Mouse (Mus musculus) mature B cell (primary cell): ENCODE results near the gene Plpp7.

Experiments used
- in situ Hi-C: fragments of 300-500 bp; cut with MboI; formaldehyde crosslinking; loops from 2 replicates; pipeline ENCODE4 v1.14.3; 2019

Gene Plpp7

DNA sequence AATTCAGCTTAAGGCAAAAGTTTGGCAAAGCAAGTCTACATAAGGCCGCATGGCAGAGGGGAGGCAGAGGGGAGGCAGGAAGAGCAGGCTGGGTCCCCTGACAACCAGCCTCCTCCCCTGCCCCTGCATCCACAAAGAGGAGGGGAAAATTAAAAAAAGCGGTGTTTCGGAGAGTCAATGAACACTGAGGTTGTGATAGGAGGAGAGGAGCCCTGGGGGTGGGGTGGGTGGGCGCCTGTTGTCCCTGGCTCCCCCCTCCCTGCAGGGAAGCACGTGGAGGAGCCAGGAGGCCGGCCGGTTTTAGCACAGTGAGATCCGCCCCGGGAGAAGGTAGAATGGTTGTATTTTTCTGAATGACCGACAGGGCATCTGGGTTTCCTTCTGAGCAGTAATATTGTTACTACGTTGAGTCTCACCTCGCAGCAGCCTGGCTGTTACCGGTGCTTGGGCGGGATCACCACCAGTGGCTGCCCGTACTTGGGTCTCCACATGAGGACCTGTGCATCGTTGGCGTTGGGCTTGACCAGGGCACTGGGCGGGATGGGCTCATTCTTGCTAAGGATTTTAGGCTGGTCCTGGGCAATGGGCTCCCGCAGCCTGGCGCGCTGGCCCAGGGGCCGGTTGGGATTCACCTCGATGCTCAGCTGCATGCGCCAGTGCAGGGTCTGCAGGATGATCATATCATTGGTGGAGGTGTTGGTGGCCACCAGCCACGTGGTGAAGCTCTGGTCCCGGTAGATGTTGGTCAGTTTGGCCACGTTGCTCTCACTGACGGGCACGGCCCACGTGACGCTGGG lies 26.3 kb upstream of the Plpp7 start:
- in situ Hi-C loops: no loop called here

DNA sequence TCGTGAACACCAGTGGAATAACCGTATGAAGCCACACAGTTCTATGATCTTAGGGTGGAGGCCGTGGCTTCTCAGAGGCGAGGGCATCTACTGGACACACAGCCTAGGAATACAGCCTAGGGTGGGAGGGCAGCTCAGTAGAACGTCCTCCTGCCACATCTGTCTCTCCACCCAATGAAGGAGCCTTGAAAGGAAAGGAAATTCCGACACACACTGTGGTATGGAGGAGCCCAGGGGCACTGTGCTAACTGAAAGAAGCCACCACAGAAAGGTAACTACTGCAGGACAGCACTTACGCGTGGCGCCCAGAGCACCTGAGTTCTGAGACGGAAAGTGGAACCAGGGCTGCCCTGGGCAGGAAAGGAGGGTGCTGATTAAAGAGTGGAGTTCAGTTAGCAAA lies 24.6 kb upstream of the Plpp7 start:
- in situ Hi-C loops: no loop called here

DNA sequence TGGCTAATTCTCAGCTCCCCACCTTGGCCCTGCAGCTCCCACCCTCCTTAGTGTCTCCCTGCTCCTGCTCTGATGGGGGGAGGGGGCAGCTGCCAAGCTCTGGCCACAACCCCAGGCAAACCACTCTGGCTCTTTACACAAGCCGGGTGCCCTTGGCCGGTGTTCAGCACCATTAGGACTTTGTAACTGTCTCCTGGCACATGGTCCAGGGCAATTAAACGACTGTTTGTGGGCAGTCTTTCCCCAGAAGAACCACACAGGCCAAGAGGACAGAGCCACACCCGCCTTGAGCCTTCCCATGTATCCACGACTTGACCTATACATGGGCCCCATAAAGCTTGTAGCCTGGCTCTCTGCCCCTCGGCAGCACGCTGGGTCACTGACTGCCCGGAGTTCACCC lies 20.9 kb upstream of the Plpp7 start:
- in situ Hi-C loops: no loop called here

DNA sequence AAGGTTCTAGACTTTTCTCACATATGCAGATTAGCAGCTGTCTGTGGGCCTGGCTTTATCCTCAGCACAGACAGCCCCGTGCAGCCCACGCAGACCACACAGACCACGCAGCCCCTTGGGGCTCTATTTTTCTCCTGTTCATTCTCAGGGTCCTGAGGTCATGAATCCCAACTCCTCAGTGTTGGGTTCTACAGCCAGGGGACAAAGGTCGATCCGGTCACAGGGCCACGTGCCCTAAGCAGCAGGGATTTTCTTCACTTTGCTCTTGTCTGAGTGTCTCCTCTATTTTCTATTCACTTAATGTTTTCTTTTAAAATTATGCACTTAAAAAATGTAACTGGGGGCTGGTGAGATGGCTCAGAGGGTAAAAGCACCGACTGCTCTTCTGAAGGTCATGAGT lies 20.0 kb upstream of the Plpp7 start:
- in situ Hi-C loops: no loop called here

DNA sequence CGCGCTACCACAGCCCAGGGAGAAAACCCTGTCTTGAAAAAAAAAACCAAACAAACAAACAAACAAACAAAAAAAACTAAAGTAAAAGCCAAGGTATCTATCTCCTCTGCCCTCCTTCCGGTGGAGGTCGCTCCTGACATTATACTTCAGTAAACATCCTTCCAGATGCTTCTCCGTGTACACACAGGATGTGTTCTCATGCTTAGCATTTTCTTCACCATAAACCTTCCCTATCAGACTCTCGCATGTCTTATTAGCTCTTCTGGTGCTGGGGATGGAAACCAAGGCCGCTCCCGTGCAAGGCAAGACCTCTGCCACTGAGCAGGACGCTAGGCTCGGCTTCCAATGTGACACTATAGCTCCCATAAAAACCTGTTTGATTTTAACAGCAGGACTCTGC lies 17.6 kb upstream of the Plpp7 start:
- in situ Hi-C loops: no loop called here

DNA sequence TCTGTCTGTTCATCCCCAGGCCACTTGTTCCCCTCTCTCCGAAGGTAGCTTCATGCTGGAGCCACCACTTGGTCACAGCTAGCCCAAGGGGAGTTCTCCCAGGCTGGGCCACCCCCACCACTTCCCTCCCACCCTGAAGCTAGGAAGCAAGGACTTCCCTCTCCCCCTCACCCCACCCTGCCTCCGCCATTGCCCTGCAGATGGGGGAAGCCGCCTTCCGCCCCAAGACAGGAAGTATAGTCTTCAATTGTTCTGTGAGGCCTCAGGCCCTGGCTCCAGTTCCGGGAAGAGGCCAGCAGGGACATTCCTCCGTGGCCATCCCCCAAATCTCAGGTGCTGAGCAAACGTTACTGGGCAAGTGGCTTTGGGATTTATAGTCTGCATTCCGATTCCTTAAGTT lies 16.8 kb upstream of the Plpp7 start:
- in situ Hi-C loops: no loop called here

DNA sequence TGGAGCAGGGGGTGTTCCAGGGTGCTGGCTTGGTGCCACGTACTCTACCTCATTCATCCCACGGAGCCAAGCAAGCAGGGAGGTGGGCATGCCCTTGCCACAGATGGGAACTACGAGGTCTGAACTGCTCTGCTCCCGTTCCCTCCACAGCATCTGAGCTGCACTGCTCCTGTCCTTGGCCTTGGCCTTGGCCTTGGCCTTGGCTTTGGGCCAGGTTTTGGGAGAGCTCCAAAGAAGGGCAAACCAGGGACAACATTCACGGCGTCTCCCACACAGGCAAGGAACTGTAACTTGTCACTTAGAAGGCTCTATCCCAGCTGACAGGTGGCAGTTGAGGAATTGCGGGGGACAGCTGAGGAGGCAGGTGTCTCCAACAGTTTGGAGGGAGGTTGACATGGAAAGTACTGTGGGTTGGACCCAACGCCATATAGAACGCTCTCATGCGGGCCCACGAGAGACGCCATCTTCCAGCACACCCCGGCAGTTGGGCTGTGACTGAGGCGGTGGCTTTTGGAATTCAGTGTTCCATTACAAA lies 16.1 kb upstream of the Plpp7 start:
- in situ Hi-C loops: no loop called here

DNA sequence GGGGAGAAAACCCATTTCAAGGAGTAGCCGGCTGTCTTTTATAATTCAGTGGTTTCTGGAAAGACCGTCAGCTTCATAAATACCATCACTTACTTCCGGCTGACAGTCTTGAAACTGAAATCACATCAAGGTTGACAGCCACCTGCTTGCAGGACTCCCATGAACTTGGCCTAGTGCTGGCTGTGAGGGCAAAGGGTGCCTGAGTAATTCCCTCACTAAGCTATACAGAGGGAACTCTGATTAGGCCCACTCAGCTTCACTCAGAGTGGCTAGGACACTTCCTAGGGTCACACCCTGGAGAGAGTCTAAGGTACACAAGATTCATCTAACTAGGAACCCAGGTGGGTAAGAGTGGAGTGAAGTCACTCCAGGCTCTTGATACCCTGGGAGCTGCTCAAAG lies 14.6 kb upstream of the Plpp7 start:
- in situ Hi-C loops: no loop called here

DNA sequence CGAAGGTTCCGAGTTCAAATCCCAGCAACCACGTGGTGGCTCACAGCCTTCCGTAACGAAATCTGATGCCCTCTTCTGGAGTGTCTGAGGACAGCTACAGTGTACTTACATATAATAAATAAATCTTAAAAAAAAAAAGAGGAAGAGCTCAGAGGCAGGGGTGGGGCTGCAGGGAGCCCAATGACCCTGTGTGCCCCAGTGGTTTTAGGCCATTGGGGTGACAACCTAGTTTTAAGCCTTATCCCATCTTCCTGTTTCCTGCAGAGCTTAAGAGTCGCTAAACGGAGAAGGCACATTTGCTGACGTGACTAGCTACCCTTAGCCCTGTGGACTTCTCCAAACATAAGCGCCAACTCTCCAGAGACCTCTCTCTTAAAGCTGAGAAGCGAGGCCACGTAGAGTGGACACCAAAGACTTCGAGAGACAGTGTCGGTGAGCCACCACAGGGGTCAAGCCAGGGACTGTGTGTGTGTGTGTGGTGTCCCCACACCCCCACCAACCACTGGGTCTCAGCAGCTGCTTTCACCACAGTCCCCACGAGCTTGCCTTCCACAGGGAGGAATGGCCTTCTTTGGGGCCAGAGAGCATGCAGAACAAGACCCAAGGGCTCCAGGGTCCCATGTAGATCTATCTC lies 13.9 kb upstream of the Plpp7 start:
- in situ Hi-C loops: no loop called here

DNA sequence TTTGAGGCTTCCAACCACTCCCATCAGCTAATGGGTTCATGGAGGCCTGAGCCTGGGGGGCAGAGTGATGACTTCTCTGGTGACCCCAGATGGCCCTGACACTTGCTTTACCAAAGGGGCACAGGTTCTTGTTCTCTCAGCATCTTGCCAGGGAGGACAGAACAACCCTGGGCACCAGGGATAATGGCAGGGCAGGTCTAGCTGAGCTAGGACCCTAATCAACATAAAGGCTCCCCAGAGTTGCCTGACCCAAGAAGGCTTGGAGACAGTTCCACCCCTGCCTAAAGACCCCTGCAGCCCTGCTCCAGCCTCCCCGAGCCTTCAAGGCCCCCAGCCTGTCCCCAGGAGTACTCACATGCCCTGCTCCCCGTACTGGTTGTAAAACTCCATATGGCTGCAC lies 13.1 kb upstream of the Plpp7 start:
- in situ Hi-C loops: no loop called here

DNA sequence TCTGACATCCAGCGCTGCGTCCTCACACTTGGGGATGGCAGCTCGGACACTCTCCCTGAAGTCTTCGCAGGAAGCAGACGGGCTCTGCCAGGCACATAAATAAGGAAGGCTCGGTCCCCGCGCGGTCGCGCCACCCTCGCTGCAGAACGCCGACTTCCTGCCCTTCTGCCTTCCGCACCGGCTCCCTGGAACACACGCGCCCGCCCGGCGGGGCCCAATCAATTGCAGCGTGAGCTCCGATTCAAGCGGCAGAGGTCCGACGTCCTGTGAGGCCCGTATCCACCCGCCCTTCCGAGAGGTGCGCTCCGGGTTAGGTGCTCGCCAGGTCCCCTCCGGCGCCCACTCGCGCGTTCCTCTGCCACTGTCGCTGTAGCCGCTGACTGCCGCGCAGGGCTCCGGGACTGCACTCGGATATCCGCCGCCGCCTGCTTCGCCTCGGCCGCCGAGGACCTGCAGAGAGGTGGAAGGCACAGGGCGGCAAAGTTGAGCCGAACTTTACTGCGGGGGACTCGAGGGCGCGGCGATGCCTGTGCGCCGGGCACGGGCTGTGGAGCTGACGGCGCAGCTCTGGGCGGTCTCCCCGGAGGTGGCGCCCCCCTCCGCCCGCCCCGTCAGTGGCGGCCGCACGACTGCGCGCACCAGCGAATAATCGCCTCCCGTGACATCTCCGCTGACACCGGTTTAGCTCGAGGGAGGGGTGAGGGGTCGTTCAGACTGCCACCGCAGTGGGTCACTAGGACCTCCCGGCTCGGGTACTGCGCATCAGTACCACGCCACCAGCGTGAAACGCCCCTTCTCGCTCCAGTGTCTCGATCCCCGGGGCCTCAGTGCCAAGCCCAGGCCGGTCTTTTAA lies 11.9 kb upstream of the Plpp7 start:
- in situ Hi-C loops: no loop called here

DNA sequence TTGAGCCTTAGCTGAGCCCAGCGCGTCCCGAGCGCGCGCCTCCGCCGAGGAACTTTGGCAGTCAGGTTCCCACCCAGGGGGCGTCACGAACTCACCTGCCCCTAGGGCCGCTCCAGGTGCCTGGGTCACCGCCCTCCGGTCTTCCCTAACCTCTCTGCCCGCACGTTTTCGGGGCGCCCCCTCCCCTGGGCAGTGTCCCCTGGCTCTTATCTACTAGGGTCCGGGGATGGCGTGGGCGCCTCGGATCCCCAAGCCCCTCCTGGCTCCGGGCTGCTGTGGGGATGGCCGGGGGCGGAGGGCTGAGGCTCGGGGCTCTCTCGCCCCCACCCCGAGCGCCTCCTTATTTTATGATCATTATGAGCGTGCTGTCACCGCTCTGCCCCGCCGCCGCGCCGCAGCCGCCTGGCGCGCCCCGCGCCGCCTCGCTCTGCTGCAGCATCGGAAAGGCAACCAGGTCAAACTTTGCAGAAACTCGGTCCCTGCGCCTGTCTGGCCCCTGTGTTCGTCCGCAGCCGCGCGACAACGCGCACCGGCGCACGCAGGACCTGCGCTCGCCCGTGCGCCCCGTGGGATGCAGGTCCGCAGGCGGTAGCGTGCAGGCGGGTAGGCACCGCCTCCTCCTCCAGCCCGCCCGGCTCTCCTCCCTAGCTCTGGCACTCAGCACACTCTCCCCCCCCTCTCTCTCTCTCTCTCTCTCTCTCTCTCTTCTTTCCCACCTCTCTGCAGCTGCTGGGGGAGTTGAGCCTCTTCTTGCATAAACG lies 11.0 kb upstream of the Plpp7 start, which contains the start of gene Fam78a:
Fam78a (minus strand) TSS at position 747 of the 761 bp plus-strand sequence.
- in situ Hi-C loops: no loop called here

DNA sequence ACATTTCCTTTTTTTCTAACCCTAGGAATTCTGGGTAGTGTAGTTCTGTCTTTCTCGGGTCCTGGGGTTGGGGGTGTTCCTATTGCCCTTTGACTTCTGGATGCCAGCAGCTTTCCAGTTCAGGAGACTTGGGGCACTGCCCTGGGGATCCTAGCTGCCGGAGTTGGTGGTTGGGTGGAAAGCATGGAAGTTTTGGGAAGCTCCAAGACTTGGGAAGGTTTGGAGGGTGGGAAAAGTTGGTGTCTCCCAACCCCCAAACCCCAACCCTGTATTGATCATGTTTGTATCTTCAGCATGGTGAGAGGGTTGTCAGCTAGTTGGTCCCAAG lies 10.5 kb upstream of the Plpp7 start:
- in situ Hi-C loops: no loop called here

DNA sequence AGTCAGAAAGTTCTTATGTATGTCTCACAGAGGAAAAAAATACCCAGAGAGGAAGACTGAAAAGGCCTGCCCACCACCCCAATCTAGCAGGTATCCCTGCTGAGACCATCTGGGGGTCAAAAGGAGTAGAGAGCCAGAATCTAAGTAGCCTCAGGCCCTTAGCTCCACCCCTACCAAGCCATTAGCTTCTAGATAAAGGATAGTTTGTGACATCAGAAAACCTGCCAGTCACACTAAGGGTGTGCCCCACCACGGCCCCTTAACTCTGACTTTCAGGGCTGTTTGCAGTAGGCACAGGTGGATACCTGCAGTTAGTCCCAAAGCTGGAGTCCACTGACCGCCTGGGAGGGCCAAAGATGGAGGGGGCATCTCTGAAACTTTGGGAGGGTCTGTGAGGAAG lies 10.1 kb upstream of the Plpp7 start:
- in situ Hi-C loops: no loop called here

DNA sequence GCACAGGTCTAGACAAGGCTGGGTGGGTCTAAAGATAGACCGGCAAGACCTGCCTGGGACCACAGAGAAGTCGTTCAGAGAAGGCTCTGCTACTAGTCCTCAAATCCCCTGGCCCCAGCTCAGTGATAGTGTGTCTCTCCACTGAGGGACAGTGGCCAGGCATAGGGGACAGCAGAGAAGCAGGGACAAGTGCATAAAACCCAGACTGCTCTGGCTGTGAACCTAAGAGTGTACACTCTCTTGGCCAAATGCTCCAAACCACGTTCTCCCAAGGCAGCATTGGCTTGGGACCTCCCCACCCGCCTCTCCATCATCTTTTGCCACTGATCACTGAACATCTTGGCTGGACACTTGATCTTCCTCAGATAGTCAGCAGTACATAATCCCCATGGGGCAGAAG lies 7.7 kb upstream of the Plpp7 start:
- in situ Hi-C loops: no loop called here

DNA sequence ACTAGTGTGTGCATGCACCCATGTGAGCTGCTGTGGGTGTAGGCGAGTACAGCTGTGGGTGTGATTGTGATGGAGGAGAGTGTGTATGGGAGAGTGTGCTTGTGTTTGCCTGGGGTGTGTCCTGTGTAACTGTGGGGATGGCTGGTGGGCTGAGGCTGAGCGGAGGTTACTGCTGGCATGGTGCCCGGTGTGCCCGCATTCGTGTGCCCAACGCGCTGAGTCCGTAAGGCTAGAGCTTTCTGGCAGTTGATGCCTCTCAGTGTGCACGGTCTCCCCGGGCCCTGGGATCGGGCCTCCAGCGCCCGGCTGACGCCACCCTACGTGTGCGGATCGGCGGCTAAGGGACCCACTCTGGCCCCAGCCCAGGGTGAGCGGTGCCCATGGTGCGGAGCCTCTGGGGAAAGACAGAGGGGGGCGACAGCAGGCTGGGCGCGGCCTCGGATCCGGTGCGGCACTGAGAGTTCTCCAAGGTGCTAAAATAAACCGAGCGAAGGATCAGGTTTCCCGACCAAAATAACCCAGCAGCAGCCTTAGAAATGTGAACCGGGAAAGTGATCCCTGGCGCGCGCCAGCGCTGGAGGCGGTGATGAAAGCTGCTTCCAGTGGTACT lies 6.9 kb upstream of the Plpp7 start:
- in situ Hi-C loops: no loop called here

DNA sequence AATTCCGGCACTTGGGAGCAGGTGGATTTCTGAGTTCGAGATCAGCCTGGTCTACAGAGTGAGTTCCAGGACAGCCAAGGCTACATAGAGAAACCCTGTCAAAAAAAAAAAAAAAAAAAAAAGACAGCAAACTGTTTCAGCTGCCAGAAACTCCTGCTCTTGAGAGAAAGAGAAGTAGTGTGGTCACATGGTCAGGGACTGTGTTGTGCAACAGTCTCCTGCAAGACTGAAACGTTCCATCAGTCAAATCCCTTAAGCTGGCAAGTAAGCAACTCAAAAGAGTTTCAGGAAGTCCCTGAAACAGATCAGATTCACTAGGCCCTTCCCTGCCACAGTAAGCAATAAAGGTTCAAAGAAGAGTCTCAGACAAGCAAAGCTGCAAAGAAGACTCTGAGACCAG lies 5.7 kb upstream of the Plpp7 start:
- in situ Hi-C loops: no loop called here

DNA sequence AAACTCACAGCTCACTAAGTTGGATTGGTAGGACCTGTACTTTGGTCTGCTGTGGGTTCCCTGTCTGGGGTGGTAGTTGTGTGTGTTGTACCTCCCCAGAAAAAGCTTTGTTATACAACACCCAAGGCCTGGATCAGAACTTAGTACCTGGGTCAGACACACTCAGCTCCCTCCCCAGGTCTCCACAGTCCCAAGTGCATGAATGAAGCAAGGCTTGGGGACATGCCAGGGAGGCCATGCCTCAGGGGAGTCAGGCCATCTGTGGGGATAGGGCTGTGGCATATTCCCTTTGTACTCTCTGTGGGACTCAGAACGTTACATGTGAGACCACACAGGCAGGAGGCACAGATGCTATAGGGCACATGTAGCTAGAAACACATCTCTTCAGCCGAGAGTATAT lies 5.2 kb upstream of the Plpp7 start:
- in situ Hi-C loops: no loop called here

DNA sequence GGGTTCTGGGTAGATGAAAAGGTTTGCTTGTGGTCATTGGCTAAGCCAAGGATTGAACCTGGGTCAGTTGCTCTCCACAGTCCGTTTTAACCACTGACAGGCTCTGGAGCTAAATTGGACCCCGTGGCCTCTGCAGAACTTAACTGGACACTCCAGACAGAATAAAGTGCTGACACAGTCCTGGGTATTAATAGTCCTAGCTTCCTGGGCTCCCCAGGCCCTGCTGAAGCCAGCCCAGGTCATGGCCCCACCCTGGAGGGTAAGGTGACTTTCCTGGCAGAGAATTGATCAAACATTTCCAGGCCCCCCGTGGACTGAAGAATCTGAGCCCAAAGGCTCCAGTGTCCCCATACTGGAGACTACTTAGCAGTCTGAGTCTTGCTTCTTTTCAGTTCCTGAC lies 3.4 kb upstream of the Plpp7 start:
- in situ Hi-C loops: no loop called here

DNA sequence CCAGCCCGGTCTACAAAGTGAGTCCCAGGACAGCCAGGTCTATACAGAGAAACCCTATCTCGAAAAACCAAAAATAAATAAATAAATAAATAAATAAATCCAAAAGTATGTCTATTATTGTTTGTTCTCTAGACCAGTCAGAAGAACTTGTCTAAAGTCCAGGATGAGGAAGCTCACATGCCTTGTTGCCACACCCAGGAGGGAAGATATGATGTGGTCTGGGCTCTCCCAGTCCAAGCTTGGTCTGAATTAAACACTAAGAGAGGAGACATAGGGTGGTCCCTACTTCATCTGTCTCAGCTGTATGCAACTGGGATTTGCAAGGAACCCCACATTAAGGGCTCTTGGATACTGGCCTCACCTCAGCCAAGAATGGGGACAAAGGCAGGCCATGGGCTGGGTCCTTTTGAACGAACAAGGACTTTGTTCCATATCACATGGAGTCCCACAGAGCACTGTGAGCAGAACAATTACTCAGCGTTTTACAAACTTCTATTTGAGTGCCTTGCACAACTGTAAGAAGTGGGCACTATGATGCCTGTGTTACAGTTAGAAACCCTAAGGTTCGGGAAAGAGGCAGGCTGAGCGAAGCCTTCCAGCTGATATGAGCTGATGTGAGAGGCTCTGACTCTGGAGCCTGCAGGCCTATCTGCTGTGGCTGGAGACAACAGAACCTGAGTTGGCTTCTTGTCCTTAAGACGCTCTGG lies 1.2 kb upstream of the Plpp7 start:
- in situ Hi-C loops: no loop called here

DNA sequence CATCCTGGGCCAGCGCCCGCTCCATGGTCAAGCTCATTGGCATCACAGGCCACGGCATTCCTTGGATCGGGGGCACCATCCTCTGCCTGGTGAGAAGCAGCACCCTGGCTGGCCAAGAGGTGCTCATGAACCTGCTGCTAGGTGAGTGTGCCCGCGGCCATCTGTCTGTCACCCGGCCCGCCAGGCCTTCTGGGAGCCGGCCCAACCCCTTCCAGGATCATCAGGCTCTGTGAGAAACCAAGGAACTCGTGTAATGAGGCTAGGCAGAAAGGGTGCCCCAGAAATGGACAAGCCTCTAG lies 743 bp downstream of the Plpp7 start:
- in situ Hi-C loops: no loop called here
